Mouse (Mus musculus) testis, adult 2 months (tissue): Measurements from ENCODE around the gene Cox4i1. TPM values are rescaled to one million over a fixed set of nuclear protein-coding genes. Genes with fewer than 3 reads are reported as not detected.

Experiments used
- H3K27ac ChIP-seq: fragments of 200-500 bp; 2 replicates; pipeline ENCODE4 v1.5.1; 2012; ENCODE audit warnings: low read depth, low read length; ENCODE audit not compliant: control insufficient read depth, insufficient read depth
- H3K27me3 ChIP-seq: fragments of 200-500 bp; 2 replicates; pipeline ENCODE4 v1.6.1; 2012; ENCODE audit warnings: mild to moderate bottlenecking, low read length, moderate library complexity; ENCODE audit not compliant: control insufficient read depth, insufficient read depth
- H3K36me3 ChIP-seq: fragments of 200-500 bp; 2 replicates; pipeline ENCODE4 v1.6.1; 2012; ENCODE audit warnings: mild to moderate bottlenecking, low read length; ENCODE audit not compliant: control insufficient read depth, insufficient read depth
- H3K4me1 ChIP-seq: fragments of 200-500 bp; 2 replicates; pipeline ENCODE4 v1.6.1; 2012; ENCODE audit warnings: low read length; ENCODE audit not compliant: control insufficient read depth, insufficient read depth
- H3K4me3 ChIP-seq: fragments of 200-500 bp; 2 replicates; pipeline ENCODE4 v1.5.1; 2012; ENCODE audit warnings: low read depth, mild to moderate bottlenecking, low read length, moderate library complexity, mixed read lengths; ENCODE audit not compliant: control insufficient read depth
- CTCF ChIP-seq: fragments of 200-500 bp; IDR thresholded peaks from 2 replicates; pipeline ENCODE4 v1.5.1; 2012; ENCODE audit warnings: low read depth, mild to moderate bottlenecking, inconsistent platforms, low read length, moderate library complexity; ENCODE audit not compliant: control insufficient read depth, insufficient read depth, insufficient replicate concordance
- POLR2A ChIP-seq: fragments of 200-500 bp; IDR thresholded peaks from 2 replicates; pipeline ENCODE4 v1.6.1; 2012; ENCODE audit warnings: low read depth, mild to moderate bottlenecking, inconsistent platforms, low read length, moderate library complexity; ENCODE audit not compliant: control insufficient read depth
- polyA plus RNA-seq: library from polyadenylated mRNA; depleted of rRNA; stranded (reverse); fragments of >200 nt; gene quantifications from 2 replicates; pipeline ENCODE4 v1.2.3, GENCODE M21; 2012

Gene Cox4i1
- polyA plus RNA-seq, 1 experiment, result 803 TPM

DNA sequence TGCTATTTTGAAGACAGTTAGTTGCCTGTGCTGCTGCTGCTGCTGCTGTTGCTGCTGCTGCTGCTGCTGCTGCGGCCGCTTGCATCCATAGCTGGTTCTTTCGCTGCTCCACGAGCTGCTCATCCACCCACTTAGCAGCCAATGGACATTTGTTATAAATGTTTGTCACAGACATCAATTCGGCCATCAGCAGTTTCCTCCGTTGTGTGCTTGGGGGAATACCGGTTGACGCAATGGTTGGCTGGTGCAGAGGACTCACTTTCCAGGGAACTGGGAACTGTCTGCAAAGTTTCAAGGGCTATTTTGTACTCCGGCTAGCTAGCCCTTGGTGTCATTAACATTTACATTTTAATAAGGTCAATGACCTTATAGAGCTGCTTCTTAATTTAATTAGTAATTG, 36.2 kb downstream of the Cox4i1 start:
- H3K27me3 ChIP-seq, result no peaks in the 10 kb centered on the region
- TF ChIP-seq POLR2A (no peak), CTCF (no peak)

DNA sequence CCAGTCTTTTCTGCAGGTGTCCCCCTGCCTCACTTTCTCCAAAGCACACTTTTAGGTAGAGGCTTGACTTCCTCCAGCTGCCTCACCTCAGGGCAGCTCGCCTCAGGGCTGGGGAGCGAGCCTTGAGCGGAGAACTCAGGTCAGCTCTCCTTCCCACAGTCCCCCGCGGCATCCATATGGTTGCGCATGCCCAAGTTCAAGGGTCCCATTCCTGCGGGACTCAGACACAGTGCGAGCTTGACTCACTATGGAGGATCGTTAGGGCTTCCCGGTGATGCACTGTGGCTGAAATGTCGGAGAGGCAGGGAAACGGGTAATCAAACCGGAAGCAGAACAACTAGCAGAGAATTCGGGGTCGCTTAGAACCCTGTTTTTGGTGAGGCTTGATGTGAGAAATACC, 37.1 kb downstream of the Cox4i1 start:
- TF ChIP-seq POLR2A (peak; percentile 63; the same call in 1 of the 2 replicates), CTCF (no peak)
- Histone ChIP-seq H3K36me3 (no peaks in the 10 kb centered on the region), H3K4me1 (peaks cover 3% of the 10 kb centered on the region; the same call in 1 of the 2 replicates), H3K27ac (no peak overlapping the region), H3K4me3 (peak overlapping the region; percentile 26; the same call in 1 of the 2 replicates), H3K27me3 (no peaks in the 10 kb centered on the region)

More for the DNA sequence above, 36.2 kb downstream of the Cox4i1 start:
- no peaks in the 10 kb centered on the region for H3K36me3 ChIP-seq
- no peak overlapping the region for H3K4me3 ChIP-seq
- H3K4me1 ChIP-seq, result peaks cover 3% of the 10 kb centered on the region; the same call in 1 of the 2 replicates
- no peak overlapping the region for H3K27ac ChIP-seq

DNA sequence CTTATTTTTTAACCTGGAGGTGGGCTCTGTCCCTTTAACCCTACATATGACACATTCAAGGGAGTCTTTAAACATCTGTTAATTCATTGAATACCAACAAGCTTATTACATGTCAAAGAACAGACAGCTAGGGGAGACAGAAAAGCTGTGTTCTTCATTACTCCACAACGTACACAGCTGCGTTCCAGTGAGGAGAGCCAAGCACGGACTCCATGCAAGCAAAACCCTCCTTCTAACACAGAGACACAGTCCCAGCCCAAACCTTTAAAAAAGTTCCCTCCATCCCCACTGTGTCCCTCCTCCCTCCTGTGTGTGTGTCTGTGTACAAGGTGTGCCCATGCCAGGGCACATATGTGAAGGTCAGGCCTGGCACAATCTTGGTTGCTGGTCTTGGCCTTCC, 38.2 kb downstream of the Cox4i1 start:
- TF ChIP-seq POLR2A (no peak), CTCF (no peak)
- Histone ChIP-seq H3K4me3 (no peak overlapping the region), H3K27ac (no peak overlapping the region), H3K27me3 (no peaks in the 10 kb centered on the region), H3K4me1 (peaks cover 3% of the 10 kb centered on the region; the same call in 1 of the 2 replicates), H3K36me3 (no peaks in the 10 kb centered on the region)

DNA sequence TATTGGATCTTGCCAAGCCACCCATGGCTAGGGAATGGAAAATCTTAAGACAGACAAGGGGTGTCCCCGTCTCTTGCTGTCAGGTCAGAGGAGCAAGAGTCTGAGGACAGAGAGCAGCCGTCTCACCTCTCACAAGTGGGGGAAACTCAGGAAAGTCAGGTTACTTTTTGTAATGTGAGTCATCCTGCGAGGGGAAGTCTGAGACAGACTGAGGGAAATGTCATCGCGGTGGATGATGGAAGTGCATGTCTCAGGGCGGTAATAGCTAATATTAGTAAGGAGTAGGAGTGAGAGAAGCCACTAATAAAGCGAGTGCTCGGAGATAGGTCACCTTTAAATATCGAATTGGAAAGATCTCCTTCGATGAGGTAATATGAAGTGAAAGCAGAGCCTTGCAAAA, 41.2 kb downstream of the Cox4i1 start:
- no peak for TF ChIP-seq CTCF
- TF ChIP-seq POLR2A, result no peak
- Histone ChIP-seq H3K4me1 (peaks cover 3% of the 10 kb centered on the region; the same call in 1 of the 2 replicates), H3K27ac (no peak overlapping the region), H3K4me3 (no peak overlapping the region), H3K36me3 (no peaks in the 10 kb centered on the region), H3K27me3 (no peaks in the 10 kb centered on the region)

DNA sequence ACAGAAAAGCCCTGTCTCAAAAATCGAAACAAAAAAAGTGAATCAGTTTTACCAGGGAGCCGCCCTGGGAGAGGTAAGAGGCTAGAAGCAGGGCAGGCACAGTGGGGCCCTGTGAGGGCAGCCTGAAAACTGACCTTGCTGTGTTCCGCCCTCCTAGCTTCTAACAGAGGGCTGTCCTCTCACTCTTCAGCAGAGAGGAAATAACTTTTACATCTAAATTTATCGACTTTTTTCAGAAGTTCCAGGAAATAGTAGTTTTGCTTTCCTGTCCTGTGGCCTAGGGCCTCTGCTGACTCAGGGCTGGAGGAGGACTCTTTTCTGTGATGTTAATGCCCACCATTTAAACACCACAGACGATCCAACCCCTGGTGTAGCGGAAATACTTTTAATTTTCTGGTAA, 47.2 kb downstream of the Cox4i1 start:
- Histone ChIP-seq H3K27ac (no peak overlapping the region), H3K4me3 (no peak overlapping the region), H3K36me3 (no peaks in the 10 kb centered on the region), H3K27me3 (no peaks in the 10 kb centered on the region), H3K4me1 (no peaks in the 10 kb centered on the region)
- TF ChIP-seq CTCF, result no peak
- no peak for TF ChIP-seq POLR2A

DNA sequence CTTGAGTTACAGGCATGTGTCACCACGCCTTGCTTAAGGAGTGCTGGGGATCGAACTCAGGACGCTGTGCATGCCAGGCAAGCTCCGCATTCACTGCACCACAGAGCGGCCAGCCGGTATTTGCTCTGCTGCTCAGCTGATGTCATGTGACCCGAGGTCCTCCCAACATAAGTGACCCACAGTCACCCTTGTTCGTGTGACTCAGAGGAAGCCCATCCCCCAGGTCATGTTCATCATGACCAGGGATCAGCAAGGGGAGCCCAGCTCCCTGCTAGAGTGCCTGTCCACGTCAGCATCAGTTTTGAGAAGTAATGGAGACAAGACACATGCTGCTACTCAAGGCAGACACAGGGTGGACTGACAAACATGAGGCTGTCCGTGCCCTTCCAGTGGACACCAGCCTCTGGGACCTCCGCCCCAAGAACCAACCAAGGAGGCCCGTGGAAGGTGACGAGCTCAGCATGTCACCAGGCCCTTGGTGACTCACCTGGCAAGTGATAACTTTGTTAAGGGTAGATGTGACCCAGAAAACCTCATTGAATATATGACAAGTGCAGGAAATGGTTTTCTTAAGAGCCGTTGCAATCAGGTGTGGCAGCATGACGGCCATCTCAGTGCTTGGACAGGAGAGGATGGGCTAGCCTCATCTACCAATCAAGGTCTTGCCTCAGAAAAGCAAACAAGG, 48.1 kb downstream of the Cox4i1 start:
- H3K4me1 ChIP-seq, result no peaks in the 10 kb centered on the region
- H3K27ac ChIP-seq, result no peak overlapping the region
- TF ChIP-seq POLR2A, result no peak
- no peak overlapping the region for H3K4me3 ChIP-seq
- no peaks in the 10 kb centered on the region for H3K27me3 ChIP-seq
- no peaks in the 10 kb centered on the region for H3K36me3 ChIP-seq

DNA sequence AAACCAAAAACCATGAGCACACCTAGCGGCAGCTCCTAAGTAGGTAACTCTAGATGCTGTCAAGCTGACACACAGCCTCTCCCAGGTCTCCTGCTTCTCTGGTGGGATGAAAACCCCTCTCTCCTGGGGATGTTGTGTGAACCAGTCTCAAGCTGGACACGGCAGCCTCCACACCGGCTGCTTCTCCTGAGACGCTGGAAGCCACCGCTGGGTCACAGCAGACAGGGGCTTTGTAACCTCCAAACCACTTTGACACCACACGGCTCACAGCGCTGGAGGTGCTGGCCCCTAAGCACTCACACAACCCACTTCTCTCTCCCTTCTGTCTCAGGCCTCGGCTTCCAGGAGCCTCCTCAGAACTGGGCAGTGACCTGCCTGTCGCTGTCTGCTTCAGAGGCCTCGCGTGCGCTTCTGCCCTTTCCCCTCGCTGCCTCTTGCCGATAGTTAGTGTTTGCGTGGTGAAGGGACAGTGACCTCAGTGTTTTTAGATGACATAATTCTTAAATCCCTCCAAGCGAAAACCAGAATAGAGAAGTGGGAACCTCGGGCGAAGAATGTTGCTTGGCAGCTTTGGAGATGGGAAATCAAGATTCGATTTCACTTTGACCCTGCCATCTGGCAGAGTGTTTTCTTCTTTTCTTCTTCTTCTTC, 51.7 kb downstream of the Cox4i1 start:
- TF ChIP-seq CTCF (no peak), POLR2A (no peak)
- Histone ChIP-seq H3K27me3 (no peaks in the 10 kb centered on the region), H3K27ac (no peak overlapping the region), H3K4me3 (no peak overlapping the region), H3K36me3 (no peaks in the 10 kb centered on the region), H3K4me1 (no peaks in the 10 kb centered on the region)
